Mouse (Mus musculus) lung, postnatal 0 days (tissue): ENCODE data around the gene 2010003K11Rik.

Experiments used
- CTCF ChIP-seq: IDR thresholded peaks from 2 replicates; pipeline ENCODE4 v1.5.1; 2016; ENCODE audit warnings: antibody characterized with exemption, mild to moderate bottlenecking
- EP300 ChIP-seq: IDR thresholded peaks from 2 replicates; pipeline ENCODE4 v1.6.1; 2016; ENCODE audit warnings: antibody characterized with exemption, mild to moderate bottlenecking, control low read depth

- no peak for TF ChIP-seq CTCF
- no peak for TF ChIP-seq EP300
Observed at GRCm38 (mm10) chr19:4535922-4536321, 37.5 kb upstream of the 2010003K11Rik start.
